Mouse (Mus musculus): ENCODE measurements at regions not wholly inside any gene's neighbourhood (a gene's known extent, or its start where the extent isn't known, plus 50 kb on each side); places are given as distances from the start of the nearest gene placed in this dataset.
A peak's percentile ranks its signal among the peaks of the same experiment; 100 is the strongest.

- Histone ChIP-seq H3K9me3 (ENCODE audit: control insufficient read depth, low read length) (no peaks in the 10 kb centered on the region), H3K4me1 (replicated peaks; ENCODE audit: control insufficient read depth, insufficient read depth, low read length) (no peaks in the 10 kb centered on the region), H3K36me3 (ENCODE audit: control insufficient read depth, insufficient read depth, low read length) (no peaks in the 10 kb centered on the region), H3K9ac (ENCODE audit: low read length) (no peak overlapping the region), H3K27me3 (ENCODE audit: control insufficient read depth, insufficient read depth, low read length) (no peaks in the 10 kb centered on the region), H3K4me2 (ENCODE audit: low read depth, low read length, severe bottlenecking) (no peak overlapping the region), H3K4me3 (ENCODE audit: low read depth, low read length) (no peak overlapping the region), H3K27ac (ENCODE audit: low read depth, low read length) (no peak overlapping the region)
- no peak for DNase-seq (ENCODE audit: low spot score)
- ATAC-seq (replicated peaks; ENCODE audit: low FRiP score) = no peak
- 72% methylated on average over 6 of the region's 6 CpGs for WGBS
Measured at GRCm38 (mm10) chr1:47093289-47093947, 200.8 kb upstream of the Slc39a10 start.

GRCm38 (mm10) chr1:47076423-47076822 lies 183.8 kb upstream of the Slc39a10 start:
- H3K27ac ChIP-seq (ENCODE audit: low read depth, low read length) = no peak overlapping the region
- no peaks in the 10 kb centered on the region for H3K36me3 ChIP-seq (ENCODE audit: control insufficient read depth, insufficient read depth, low read length)
- WGBS = 82% methylated on average over 7 of the region's 7 CpGs
- ATAC-seq (replicated peaks; ENCODE audit: low FRiP score) (no peak), DNase-seq (ENCODE audit: low spot score) (no peak)
- no peak overlapping the region for H3K4me3 ChIP-seq (ENCODE audit: low read depth, low read length)
- no peak overlapping the region for H3K4me2 ChIP-seq (ENCODE audit: low read depth, low read length, severe bottlenecking)
- no peaks in the 10 kb centered on the region for H3K4me1 ChIP-seq (replicated peaks; ENCODE audit: control insufficient read depth, insufficient read depth, low read length)
- no peaks in the 10 kb centered on the region for H3K27me3 ChIP-seq (ENCODE audit: control insufficient read depth, insufficient read depth, low read length)
- no peaks in the 10 kb centered on the region for H3K9me3 ChIP-seq (ENCODE audit: control insufficient read depth, low read length)
- H3K9ac ChIP-seq (ENCODE audit: low read length) = no peak overlapping the region

- Histone ChIP-seq H3K27me3 (ENCODE audit: control insufficient read depth, insufficient read depth, low read length) (no peaks in the 10 kb centered on the region), H3K27ac (ENCODE audit: low read depth, low read length) (no peak overlapping the region), H3K4me3 (ENCODE audit: low read depth, low read length) (no peak overlapping the region), H3K9ac (ENCODE audit: low read length) (no peak overlapping the region), H3K4me2 (ENCODE audit: low read depth, low read length, severe bottlenecking) (no peak overlapping the region), H3K36me3 (ENCODE audit: control insufficient read depth, insufficient read depth, low read length) (no peaks in the 10 kb centered on the region), H3K4me1 (replicated peaks; ENCODE audit: control insufficient read depth, insufficient read depth, low read length) (no peaks in the 10 kb centered on the region), H3K9me3 (ENCODE audit: control insufficient read depth, low read length) (no peaks in the 10 kb centered on the region)
- DNase-seq (ENCODE audit: low spot score) (no peak), ATAC-seq (replicated peaks; ENCODE audit: low FRiP score) (no peak)
- WGBS = 76% methylated on average over 1 of the region's 1 CpGs
Measured at GRCm38 (mm10) chr1:47058149-47058548, 165.5 kb upstream of the Slc39a10 start.

GRCm38 (mm10) chr1:47057344-47057743 lies 164.7 kb upstream of the Slc39a10 start:
- 75% methylated on average over 3 of the region's 3 CpGs for WGBS
- Histone ChIP-seq H3K4me3 (ENCODE audit: low read depth, low read length) (no peak overlapping the region), H3K9me3 (ENCODE audit: control insufficient read depth, low read length) (no peaks in the 10 kb centered on the region), H3K4me1 (replicated peaks; ENCODE audit: control insufficient read depth, insufficient read depth, low read length) (no peaks in the 10 kb centered on the region), H3K36me3 (ENCODE audit: control insufficient read depth, insufficient read depth, low read length) (no peaks in the 10 kb centered on the region), H3K4me2 (ENCODE audit: low read depth, low read length, severe bottlenecking) (no peak overlapping the region), H3K27ac (ENCODE audit: low read depth, low read length) (no peak overlapping the region), H3K27me3 (ENCODE audit: control insufficient read depth, insufficient read depth, low read length) (no peaks in the 10 kb centered on the region), H3K9ac (ENCODE audit: low read length) (no peak overlapping the region)
- ATAC-seq (replicated peaks; ENCODE audit: low FRiP score) (no peak), DNase-seq (ENCODE audit: low spot score) (no peak)

- no peaks in the 10 kb centered on the region for H3K4me1 ChIP-seq (replicated peaks; ENCODE audit: control insufficient read depth, insufficient read depth, low read length)
- DNase-seq (ENCODE audit: low spot score) (no peak), ATAC-seq (replicated peaks; ENCODE audit: low FRiP score) (no peak)
- no peak overlapping the region for H3K9ac ChIP-seq (ENCODE audit: low read length)
- no peaks in the 10 kb centered on the region for H3K9me3 ChIP-seq (ENCODE audit: control insufficient read depth, low read length)
- H3K4me3 ChIP-seq (ENCODE audit: low read depth, low read length) = no peak overlapping the region
- H3K4me2 ChIP-seq (ENCODE audit: low read depth, low read length, severe bottlenecking) = no peak overlapping the region
- no peaks in the 10 kb centered on the region for H3K36me3 ChIP-seq (ENCODE audit: control insufficient read depth, insufficient read depth, low read length)
- no peak overlapping the region for H3K27ac ChIP-seq (ENCODE audit: low read depth, low read length)
- H3K27me3 ChIP-seq (ENCODE audit: control insufficient read depth, insufficient read depth, low read length) = no peaks in the 10 kb centered on the region
Measured at GRCm38 (mm10) chr1:47051109-47051508, 158.5 kb upstream of the Slc39a10 start.

- DNase-seq (ENCODE audit: low spot score) (no peak), ATAC-seq (replicated peaks; ENCODE audit: low FRiP score) (no peak)
- Histone ChIP-seq H3K27ac (ENCODE audit: low read depth, low read length) (no peak overlapping the region), H3K4me2 (ENCODE audit: low read depth, low read length, severe bottlenecking) (no peak overlapping the region), H3K4me3 (ENCODE audit: low read depth, low read length) (no peak overlapping the region), H3K9ac (ENCODE audit: low read length) (no peak overlapping the region), H3K27me3 (ENCODE audit: control insufficient read depth, insufficient read depth, low read length) (no peaks in the 10 kb centered on the region), H3K36me3 (ENCODE audit: control insufficient read depth, insufficient read depth, low read length) (no peaks in the 10 kb centered on the region), H3K4me1 (replicated peaks; ENCODE audit: control insufficient read depth, insufficient read depth, low read length) (no peaks in the 10 kb centered on the region), H3K9me3 (ENCODE audit: control insufficient read depth, low read length) (no peaks in the 10 kb centered on the region)
- 85% methylated on average over 1 of the region's 1 CpGs for WGBS
Measured at GRCm38 (mm10) chr1:47050492-47050891, 157.8 kb upstream of the Slc39a10 start.

GRCm38 (mm10) chr1:47037576-47037975 lies 144.9 kb upstream of the Slc39a10 start:
- DNase-seq (ENCODE audit: low spot score) (no peak), ATAC-seq (replicated peaks; ENCODE audit: low FRiP score) (no peak)
- H3K27ac ChIP-seq (ENCODE audit: low read depth, low read length) = no peak overlapping the region
- no peaks in the 10 kb centered on the region for H3K4me1 ChIP-seq (replicated peaks; ENCODE audit: control insufficient read depth, insufficient read depth, low read length)
- H3K9ac ChIP-seq (ENCODE audit: low read length) = no peak overlapping the region
- no peaks in the 10 kb centered on the region for H3K27me3 ChIP-seq (ENCODE audit: control insufficient read depth, insufficient read depth, low read length)
- no peak overlapping the region for H3K4me3 ChIP-seq (ENCODE audit: low read depth, low read length)
- H3K9me3 ChIP-seq (ENCODE audit: control insufficient read depth, low read length) = no peaks in the 10 kb centered on the region
- no peaks in the 10 kb centered on the region for H3K36me3 ChIP-seq (ENCODE audit: control insufficient read depth, insufficient read depth, low read length)
- no peak overlapping the region for H3K4me2 ChIP-seq (ENCODE audit: low read depth, low read length, severe bottlenecking)
- 77% methylated on average over 2 of the region's 2 CpGs for WGBS

GRCm38 (mm10) chr1:47019356-47019755 lies 126.7 kb upstream of the Slc39a10 start:
- H3K4me1 ChIP-seq (replicated peaks; ENCODE audit: control insufficient read depth, insufficient read depth, low read length) = no peaks in the 10 kb centered on the region
- H3K27ac ChIP-seq (ENCODE audit: low read depth, low read length) = no peak overlapping the region
- no peak for DNase-seq (ENCODE audit: low spot score)
- WGBS = 3% methylated on average over 1 of the region's 1 CpGs
- 0 out of 2 replicates have a peak, but pooled peaks have one; percentile 24 for ATAC-seq (replicated peaks; ENCODE audit: low FRiP score)
- no peaks in the 10 kb centered on the region for H3K36me3 ChIP-seq (ENCODE audit: control insufficient read depth, insufficient read depth, low read length)
- no peak overlapping the region for H3K4me2 ChIP-seq (ENCODE audit: low read depth, low read length, severe bottlenecking)
- no peak overlapping the region for H3K4me3 ChIP-seq (ENCODE audit: low read depth, low read length)
- no peak overlapping the region for H3K9ac ChIP-seq (ENCODE audit: low read length)
- no peaks in the 10 kb centered on the region for H3K9me3 ChIP-seq (ENCODE audit: control insufficient read depth, low read length)
- H3K27me3 ChIP-seq (ENCODE audit: control insufficient read depth, insufficient read depth, low read length) = no peaks in the 10 kb centered on the region

GRCm38 (mm10) chr1:47014526-47014925 lies 121.9 kb upstream of the Slc39a10 start:
- Histone ChIP-seq H3K4me2 (ENCODE audit: low read depth, low read length, severe bottlenecking) (no peak overlapping the region), H3K36me3 (ENCODE audit: control insufficient read depth, insufficient read depth, low read length) (no peaks in the 10 kb centered on the region), H3K27ac (ENCODE audit: low read depth, low read length) (no peak overlapping the region), H3K9me3 (ENCODE audit: control insufficient read depth, low read length) (no peaks in the 10 kb centered on the region), H3K9ac (ENCODE audit: low read length) (no peak overlapping the region), H3K4me1 (replicated peaks; ENCODE audit: control insufficient read depth, insufficient read depth, low read length) (no peaks in the 10 kb centered on the region), H3K4me3 (ENCODE audit: low read depth, low read length) (no peak overlapping the region), H3K27me3 (ENCODE audit: control insufficient read depth, insufficient read depth, low read length) (no peaks in the 10 kb centered on the region)
- no peak for DNase-seq (ENCODE audit: low spot score)
- WGBS = 81% methylated on average over 1 of the region's 1 CpGs
- no peak for ATAC-seq (replicated peaks; ENCODE audit: low FRiP score)

Measured in forebrain, embryonic 11.5 days (tissue).